Mouse (Mus musculus) lung, postnatal 25 days (tissue): ENCODE results near the gene Lrtm1.

Experiments used
- DNase-seq: peaks from one replicate; pipeline ENCODE4 v3.0.0; 2022; ENCODE audit warnings: low spot score

The Lrtm1 gene

GRCm38 (mm10) chr14:29038246-29038645 lies 20.2 kb downstream of the Lrtm1 start:
- no peak for DNase-seq

DNA sequence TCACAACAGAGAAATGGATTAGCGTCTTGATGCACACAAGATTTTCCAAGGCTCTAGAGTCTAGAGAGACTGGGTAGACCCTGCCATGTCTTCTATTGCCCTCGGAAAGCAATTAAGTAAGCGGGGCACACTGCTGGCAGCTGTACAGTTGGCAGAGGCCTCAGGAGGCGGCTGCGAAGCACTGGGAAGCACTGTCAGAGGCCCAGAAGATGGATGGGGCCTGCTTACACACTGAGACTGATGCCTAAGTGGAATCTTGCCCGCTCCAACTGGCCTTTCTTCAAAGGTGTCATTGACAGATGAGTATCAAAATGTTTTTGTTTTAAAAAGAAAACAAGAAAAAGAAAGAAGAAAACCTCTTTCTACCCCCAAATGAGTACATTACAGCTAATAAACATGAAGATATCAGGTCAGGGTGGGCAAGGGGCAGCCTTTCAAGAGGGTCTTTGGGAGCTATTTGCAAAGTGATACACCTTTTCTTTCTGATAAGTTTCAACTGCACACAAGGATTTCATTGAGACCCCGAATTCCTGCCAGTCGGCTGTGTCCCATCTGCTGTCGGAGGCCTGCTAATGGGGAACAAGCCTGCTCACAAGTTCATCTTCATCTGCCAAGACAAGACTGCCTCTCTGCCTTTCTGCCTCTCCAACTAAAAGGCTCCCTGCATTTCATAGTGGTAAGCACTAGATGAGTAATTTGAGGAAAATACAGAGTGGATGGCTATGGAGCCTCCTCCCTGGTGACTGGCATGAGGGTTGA lies 22.8 kb downstream of the Lrtm1 start:
- no peak for DNase-seq

- no peak for DNase-seq
These were observed 23.5 kb downstream of the Lrtm1 start for GRCm38 (mm10) chr14:29041498-29041897.

- no peak for DNase-seq
These were observed 24.3 kb downstream of the Lrtm1 start for GRCm38 (mm10) chr14:29042355-29042754.

- DNase-seq: no peak
These were observed 34.2 kb downstream of the Lrtm1 start for GRCm38 (mm10) chr14:29051951-29052835.

DNA sequence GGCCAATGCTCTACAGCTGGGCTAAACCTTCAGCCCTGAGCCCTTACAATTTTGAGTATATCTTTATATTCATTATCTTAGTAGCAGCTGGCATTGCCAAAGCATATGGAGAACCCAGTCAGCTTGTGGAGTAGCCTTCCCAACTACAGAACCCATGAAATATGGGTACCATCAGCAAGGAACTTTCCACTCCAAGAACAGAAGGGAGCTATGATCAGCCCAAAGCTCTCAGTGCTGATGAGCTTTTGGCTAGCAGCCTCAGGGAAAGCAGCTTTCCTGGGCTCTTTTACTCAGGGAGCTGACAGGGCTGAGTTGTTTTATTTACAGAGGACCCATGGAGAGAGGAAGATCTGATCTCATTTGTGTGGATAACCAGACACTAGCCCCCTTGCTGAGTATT lies 42.7 kb downstream of the Lrtm1 start:
- no peak for DNase-seq

DNA sequence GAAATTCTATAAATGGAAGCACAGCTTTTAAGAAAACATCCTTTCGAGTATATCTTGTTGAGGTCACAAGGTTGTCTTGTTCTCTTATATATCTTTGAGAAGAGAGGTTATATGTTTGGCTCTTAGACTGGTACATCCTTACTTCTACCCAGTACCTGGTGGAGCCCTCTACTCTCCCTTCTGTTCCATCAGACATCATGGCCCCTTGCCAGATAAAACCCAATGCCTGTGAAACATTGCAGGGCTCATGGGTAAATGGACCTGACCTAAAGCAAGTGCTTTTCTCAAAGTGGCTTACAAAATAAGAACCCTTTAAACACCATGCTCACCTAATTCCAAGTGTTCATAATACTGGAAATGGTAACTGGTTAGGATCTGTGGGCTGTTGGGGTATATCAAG lies 43.5 kb downstream of the Lrtm1 start:
- no peak for DNase-seq

- DNase-seq: peak; percentile 1
These were observed 44.7 kb downstream of the Lrtm1 start for GRCm38 (mm10) chr14:29062676-29063075.

GRCm38 (mm10) chr14:29073747-29074146 lies 55.7 kb downstream of the Lrtm1 start:
- DNase-seq: no peak

- no peak for DNase-seq
These were observed 59.4 kb downstream of the Lrtm1 start for GRCm38 (mm10) chr14:29077418-29077817.

DNA sequence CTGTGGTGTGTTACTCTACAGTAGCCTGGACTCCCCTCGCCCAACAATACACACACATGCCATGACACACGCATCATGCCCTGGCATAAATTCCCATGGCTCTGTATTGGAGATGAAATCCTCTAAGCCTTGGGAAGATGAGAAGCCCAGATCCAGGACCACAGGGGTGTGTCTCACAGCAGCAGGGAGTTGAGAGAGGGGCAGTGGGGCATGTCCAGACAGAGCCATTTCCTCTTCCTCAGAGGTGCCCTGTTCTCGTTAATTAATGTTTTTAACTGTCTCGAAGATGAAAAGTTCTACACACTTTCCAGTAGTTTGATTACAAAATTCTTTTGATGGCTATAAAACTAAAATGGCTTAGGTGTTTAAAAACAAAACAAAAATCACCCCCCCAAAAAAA lies 62.2 kb downstream of the Lrtm1 start:
- no peak for DNase-seq

DNA sequence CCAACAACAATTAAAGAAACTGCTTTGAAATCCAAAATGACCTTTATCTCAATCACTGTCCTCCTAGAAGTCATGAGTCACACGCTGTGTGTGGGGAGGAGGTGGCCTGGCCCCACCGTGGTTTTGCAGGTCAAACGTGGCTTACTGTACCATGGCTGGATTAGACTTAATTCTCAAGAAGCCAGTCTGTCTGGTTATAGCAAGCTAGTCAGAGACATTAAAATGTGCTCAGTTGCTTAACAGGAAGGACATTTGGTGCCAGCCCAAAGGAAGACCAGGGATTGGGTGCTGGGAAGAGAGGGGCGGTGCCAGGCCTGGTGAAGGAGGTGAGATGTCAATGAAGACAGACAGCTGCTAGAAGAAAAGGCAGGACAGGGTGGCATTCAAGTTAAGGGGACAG lies 62.6 kb downstream of the Lrtm1 start:
- DNase-seq: peak; percentile 5

DNA sequence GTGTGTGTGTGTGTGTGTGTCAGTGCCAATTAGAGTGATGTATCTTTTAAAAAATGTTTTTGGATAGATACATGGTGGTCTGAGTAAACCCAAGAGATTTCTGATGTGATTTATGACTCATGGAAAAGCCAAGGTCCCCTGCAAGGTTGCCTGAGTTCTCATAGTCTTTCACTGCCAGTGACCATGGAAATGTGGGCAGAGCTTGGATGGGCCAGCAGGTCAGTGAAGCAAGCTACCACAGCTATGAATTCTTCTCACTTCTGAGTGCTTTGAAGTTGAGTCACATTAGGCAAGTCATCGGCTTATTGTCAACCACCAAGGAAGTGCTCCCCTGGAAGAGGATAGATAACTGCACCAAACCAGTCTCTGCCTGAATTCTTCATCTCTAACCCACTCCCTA lies 64.2 kb downstream of the Lrtm1 start:
- no peak for DNase-seq
